Mouse (Mus musculus) kidney, postnatal 4 days (tissue): ENCODE data around the gene Bicdl1.
A peak's percentile ranks its signal among the peaks of the same experiment; 100 is the strongest.

Experiments
- DNase-seq, 2 experiments: peaks; one replicate each; pipeline ENCODE4 v3.0.0; 2021; ENCODE audit warnings: mixed read lengths in 2 of 2

Bicdl1 gene

DNA sequence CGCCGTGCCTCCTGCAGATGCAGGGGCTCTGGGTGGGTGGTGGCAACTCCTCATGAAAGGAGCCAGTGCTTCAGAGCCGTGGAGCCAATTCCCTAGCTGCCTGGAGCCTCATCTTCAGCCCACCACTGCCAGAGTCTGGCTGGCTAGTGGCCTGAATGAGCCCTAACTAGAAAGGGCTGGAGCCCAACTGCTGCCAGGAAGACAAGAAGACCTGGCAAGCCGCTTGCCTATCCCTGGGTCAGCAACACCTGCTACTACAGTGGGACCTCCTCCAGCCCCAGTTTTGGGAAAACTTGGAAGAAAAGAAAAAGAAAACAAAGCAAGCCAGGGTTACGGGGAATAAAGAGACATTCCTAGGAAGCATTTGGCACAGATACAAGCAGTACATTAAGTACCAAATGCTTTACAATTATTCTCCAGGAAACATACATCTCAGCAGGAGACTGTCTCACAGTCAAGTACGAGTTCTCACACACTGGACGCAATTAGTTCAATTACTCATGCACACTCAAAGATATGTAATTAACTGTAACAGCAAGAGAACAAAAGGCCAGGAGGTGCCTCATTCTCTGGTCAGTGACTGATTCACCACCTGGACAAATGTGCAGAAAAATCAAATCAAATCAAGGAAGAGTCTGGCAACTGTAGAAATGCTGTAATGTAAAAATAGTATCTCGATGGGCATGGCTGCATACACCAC, 64.9 kb downstream of the Bicdl1 start:
- DNase-seq, result no peak

DNA sequence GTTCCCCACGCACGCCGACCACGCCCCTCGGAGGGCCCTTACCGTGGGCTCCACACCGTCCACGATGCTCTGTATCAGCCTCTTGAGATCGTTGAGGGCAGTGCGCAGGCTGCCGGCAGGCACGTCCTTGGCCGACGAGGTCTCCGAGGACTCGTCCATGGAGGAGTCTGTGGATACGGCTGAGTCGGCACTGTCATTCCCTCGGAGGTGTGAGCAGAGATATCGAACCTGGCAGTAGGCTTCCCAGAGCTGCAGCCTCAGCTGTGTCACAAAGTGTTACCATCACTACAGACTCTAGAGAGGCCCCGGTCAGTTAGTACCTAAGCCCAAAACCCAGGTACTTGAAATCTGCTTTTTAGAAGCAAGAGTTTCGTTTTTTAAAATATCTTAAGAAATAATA, 68.8 kb downstream of the Bicdl1 start:
- no peak for DNase-seq

DNA sequence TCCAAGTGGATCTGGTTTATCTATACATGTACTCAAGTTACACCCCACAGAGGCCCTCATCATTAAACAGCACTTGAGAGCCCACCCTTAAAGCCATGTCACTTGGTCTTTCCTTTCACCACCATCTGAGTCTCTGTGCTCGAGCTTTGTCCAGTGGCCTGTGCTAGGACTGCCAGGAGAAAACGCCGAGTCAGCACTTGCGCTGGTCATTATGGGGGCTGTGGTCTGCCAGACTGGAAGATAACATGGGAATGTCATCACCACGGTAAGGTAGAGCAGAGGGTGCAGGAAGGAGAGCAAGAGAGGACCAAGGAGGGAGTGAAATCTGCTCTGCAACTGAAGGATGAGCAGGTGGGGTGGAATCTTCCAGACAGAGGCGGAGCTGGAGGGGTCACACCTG, 73.1 kb downstream of the Bicdl1 start:
- DNase-seq, result no peak

DNA sequence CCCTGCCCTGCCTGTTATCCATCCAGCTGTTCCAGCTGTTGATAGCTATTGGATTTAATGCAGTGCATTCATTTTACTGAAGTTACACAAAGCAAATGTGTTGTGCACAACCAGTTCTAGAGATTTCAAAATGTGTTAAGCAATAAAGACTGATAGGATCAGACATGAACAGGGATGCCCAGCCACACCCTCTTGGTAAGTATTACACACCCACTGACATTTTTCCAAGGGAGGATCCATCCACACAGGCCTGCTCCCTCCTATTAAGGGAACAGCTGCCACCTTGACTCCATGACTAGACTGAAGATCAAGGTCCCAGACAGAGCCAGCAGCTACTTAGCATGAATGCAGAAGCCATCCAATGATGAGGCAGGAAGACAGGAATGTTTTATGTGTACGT, 74.2 kb downstream of the Bicdl1 start:
- DNase-seq, result no peak

DNA sequence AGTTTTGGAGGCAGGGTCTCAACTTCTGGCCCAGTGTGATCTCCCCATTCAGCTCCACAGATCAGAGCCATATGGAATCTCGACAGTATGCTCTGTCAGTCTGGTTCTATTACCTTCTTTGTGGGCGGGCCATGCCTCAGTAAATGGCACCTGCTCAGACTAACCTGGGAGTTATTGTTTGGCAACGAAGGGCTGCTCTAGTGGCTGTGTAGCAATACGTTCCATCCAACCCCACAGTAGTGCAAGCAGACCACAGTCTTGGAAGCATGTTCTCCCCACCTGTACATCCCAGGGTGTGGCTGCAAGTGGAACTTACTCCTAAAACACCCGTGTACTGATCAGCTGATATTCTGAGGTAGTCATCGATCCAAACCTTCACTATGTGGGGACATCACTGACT, 74.7 kb downstream of the Bicdl1 start:
- DNase-seq, result no peak

DNA sequence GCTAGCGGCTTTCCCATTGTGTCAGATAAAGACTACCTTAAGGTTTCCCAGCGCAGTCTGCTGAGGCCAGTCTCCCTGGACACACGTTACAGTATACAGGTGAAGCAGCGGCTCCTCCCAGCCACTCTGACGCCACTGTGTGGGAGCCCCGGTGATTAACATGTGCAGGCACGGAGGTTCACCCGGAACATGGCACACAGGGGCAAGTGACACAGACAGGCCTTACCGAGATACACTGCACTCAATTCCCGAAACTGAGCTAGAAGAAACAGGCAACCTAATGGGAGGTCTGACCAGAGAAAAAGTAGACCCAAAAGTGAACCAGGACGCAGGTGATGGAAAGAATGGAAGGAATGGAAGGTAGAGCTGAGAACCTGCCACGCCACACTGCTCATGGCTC, 77.6 kb downstream of the Bicdl1 start:
- DNase-seq, result no peak

DNA sequence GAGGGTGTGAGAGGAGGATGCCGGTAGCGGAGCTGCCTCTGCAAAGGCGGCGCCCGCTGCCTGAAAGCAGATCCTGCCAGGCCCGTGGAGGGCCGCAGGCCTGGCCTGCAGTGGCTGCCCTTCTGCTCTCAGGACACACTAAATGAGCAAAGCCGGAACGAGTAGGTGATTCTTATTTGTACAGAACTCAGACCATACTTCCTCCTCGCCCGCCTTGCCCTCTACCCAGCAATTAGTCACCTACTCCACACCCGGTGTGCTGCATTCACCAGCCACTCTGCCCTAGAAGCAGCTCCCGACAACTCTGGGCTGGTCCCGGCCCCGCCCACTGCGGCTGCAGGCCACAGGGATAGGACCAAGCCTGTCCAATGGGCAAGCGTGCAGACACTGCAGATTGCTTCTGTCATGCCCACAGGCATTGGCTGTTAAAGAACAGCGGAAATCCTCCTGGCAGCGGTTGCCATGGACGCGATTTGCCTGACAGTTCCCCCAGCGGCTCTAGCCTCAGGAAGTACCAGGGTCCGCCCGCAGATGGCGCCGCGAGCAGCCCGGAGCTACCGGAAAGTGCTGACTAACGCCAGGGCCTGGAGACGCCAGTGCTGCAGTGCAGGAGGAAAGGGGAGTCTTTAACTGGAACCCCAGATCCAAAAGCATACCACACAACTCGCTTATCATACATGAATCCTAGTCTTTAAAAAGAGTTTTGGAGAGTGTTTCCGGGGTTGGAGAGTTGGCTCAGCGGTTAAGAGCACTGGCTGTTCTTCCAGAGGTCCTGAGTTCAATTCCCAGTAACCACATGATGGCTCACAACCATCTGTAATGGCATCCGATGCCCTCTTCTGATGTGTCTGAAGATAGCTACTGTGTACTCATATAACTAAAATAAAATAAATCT, 78.5 kb downstream of the Bicdl1 start:
- DNase-seq, result peak; percentile 100

DNA sequence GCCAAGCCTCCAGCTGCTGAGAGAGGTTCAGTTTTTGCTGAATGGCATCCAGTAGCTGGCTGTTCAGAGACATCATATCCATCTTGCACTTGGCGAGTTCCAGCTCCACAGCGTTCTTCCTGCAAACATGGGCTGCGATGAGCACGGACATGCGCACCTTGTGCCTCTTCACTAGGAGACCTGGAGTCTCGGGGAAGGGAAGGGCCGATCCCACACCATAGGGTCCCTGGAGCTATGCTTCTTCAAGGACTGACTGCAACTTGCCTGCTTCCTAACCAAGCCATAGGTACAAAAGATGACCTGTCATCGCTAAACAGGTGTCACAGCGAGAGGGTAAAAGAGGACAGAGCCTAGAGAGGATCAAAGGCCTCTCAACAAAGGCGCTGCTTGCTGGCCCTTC, 79.6 kb downstream of the Bicdl1 start:
- DNase-seq, result no peak

DNA sequence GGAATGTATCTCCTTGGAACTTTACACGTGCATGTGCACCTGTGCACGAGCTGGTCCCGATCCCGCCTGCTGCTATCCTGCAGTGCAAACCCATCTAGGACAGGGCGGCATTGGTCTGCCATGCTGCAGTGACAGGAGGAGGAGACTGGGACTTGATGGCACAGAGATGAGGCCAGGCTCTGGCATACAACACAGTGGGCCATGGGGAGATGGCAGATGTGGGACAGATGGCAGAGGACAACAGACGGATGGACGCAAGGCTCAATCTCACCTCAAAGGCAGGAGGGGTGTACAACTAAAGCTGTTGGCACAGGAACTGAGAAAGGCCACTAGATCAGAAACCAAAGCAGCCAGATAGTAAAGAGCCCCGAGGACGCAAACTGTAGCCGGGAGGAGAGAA, 80.5 kb downstream of the Bicdl1 start:
- no peak for DNase-seq

DNA sequence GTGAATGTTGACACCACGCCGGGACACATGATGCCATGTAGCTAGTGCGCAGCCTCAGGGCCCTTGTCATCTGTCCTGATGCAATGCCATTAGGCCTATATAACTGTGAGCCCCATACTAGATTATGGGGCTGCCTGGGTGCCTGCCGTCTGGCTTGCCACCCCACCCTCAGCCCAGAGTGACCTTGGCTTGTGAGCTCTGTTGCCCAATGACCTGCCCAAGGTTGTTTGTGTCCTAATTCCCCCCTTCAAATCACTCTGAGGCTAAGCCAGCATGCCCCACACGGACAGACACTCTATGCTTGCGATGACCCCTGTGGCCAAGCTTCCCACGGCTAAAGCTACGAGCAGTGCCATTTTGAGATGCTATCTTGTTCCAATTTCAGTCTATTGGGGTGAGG, 81.7 kb downstream of the Bicdl1 start:
- no peak for DNase-seq

DNA sequence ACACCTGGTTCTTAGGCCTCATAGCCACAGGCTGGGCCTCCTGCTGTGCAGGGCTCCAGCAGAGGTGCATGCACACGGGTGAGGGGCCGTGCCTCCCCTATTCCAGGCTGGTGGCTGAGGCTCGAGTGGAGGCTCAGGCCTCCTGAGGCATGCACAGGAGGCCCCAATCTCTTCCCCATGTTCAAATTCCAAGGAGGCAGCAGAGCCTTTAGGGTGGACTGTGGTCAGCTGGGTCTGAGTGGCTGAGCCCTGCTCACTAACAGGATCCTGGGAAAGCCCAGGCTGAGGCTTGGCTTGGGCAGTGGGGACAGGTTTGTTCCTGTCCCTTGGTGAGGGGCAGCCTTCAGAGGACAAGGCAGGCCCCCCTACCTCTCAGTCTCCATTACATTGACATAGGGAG, 82.5 kb downstream of the Bicdl1 start:
- DNase-seq, result peak; percentile 24 to 58

DNA sequence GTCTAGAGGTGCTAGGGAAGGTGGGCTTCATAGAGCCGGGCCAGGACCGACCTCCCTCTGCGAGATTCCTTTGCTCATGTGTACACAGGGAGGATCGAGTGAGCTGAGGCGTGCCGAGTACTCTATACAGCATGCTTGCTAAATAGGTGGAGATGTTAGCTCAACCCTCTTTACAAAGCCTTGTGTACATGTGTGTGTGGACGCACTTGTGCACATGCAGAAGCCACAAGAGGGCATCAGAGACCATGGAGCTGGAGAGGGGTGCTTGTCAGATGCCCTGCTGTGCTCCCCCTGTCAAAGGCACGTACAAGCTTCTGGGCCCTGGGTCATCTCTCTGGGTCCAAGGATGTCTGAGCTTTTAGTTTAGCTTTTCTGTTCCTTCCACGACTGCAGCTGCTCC, 87.2 kb downstream of the Bicdl1 start:
- DNase-seq, result no peak

DNA sequence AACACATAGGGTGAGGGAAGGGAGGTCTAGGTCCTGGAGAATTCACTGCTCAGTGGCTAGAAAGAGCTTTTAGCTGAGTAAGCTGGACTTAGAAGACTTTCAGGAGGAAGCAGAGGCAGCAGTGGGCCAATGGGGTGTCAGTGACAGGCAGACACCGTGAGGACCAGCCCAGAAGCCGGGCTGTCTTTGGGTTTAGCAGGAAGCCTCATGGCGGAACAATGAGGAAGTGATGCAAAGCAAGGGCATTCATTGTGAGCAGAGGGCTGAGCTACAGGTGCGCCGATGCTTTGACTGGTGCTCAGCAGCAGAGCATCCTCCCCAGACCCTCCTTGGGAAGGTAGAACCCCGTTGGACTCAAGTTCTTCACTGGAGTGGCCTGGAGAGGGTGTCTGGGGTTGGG, 95.9 kb downstream of the Bicdl1 start:
- DNase-seq, result no peak

DNA sequence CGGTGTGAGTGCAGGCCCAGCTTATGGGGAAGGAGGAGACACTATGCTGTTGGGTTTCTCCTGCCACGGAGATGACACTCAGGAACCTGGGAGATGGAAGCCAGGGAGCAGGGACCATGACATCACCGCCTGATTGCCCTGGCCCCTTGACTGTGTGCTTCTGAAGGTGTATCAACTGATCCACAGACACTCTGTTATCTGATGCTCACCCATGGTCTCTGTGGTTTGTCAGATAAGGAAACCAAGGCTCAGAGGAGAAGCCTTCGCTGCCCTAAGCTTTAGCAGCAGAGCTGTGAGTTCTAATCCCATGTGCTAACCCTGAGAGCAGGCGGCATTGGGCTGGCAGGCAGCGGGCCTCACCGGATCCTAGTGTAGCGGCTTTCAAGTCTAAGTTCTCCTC, 97.4 kb downstream of the Bicdl1 start:
- DNase-seq, result no peak

DNA sequence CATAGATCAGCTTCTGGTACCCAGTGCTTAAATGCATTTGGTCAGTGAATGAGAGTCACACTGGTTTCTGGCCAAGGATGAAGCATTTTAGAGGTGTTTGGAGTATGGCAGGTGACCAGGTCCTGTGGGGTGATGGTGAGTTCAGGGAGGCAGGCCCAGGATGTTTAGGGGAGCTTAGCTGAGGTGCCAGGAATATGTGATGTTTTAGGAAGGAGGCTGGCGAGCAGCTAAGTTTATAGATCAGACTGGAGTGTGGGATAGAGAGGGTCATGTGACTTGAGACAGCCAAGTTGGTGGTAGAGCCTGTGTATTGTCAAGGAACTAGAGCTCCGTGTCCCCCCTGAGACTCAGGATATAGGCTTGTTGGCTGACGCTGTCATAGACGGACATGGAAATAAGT, 98.4 kb downstream of the Bicdl1 start:
- DNase-seq, result no peak

DNA sequence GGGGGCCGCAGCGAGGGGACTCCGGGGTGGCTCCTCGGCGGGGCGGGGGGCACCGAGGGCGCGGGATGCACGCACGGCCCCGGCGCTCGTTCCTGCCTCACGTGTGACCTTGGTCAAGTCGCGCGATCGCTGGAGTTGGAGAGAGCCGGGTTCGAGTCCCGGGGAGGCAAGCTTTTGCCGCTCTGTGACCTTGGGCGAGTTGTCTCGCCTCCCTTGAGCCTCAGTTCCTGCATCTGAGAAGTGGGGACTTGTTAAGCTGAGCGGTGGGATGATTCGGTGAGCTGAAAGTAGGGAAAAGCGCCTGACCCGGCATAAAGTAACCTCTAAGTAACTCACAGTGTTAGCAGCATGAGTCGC, 99.1 kb downstream of the Bicdl1 start:
- peak; percentile 54 to 63 for DNase-seq

DNA sequence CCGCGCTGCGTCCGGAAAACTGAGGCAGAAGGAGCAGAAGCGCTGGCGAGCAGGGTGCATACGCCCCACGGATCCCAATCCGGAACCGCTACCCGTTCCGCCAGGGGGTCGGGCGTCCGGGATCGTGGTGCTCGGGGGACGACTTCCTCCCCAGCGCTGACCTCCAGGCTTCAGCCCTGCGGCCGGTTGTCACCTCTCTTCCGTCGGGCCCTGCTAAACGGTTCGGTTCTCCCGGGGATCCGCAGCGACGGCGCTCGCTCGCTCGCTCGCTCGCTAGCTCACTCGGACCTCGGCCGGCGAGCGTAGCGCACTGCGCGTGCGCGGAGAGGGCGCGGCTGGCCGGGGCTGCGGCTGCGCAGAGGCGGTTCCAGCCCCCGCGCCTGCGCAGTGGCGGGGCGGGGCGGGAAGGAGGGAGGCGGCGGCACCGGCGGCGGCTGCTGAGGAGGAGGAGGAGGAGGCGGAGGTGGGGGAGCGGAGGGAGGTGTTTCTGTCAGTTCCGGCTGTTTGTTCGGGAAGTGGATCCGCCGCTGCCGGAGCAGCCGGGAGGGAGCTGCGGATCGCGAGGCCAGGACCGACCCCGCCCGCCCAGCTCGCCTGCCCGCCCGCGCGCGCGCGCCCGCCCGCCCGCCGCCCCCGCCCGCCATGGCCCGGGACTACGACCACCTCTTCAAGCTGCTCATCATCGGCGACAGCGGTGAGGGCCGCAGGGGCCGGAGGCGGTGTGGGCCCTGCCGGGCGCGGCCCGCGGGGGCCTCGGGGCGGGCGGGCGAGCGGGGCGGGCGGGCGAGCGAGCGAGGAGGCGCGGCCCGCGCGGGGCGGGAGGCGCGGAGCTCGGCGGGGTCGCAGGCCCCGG, 99.7 kb downstream of the Bicdl1 start, which contains the start of gene Rab35:
Gene Rab35 (plus strand): TSS at position 404 of the 853 bp plus-strand sequence.
- peak; percentile 93 to 96 for DNase-seq

DNA sequence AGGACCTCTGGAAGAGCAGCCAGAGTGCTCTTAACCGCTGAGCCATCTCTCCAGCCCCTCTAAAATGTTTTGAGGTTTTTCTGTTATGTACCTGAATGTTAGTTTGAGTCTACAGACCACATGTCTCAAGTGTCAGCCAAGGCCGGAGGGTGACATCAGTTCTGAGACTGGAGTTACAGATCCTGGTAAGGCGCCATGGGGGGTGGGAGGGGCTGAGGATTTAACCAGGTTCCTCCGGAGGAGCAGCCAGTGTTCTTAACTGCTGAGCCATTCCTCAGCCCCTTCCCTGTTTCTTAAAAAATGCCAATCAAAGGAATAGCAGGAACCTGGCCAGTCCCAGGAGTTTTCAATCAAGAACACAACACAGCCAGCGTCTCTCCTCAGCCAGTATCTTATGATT, 101.1 kb downstream of the Bicdl1 start:
- DNase-seq, result no peak

DNA sequence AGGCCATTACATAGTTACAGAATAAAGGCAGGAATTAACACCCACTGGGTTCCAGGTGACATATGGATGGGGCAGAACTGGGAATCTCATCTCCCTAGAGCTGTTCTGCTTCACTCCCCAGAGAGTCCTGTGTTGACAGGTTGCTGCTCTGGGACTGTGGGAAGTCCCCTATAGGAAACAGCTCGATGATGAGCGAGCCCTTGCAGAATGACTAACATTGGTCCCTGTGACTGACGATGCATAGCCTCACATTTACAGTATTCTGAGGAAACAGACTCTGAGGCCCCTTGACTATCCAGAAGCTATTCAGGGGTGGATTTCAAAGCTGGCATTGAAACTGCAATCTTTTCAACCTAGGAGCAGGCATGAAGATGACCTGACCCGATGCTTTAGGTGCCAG, 101.7 kb downstream of the Bicdl1 start:
- no peak for DNase-seq

DNA sequence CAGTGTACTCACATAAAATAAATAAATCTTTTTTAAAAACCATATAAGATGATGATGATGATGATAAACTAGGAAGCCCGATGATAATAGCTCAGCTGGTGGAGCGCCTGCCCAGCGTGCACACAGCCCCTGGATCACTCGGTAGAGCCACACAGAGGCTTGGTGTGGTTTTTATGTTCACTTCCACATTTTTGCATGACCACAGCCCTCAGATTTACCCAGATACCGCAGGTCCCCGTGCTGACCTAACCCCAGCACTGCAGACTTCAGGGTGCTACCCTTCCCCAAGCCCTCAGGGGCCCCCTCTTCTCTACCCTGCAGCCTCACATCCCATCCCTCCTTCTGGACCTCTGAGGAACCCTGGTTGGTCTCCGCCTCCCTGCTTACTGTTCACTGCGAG, 103.3 kb downstream of the Bicdl1 start:
- no peak for DNase-seq

DNA sequence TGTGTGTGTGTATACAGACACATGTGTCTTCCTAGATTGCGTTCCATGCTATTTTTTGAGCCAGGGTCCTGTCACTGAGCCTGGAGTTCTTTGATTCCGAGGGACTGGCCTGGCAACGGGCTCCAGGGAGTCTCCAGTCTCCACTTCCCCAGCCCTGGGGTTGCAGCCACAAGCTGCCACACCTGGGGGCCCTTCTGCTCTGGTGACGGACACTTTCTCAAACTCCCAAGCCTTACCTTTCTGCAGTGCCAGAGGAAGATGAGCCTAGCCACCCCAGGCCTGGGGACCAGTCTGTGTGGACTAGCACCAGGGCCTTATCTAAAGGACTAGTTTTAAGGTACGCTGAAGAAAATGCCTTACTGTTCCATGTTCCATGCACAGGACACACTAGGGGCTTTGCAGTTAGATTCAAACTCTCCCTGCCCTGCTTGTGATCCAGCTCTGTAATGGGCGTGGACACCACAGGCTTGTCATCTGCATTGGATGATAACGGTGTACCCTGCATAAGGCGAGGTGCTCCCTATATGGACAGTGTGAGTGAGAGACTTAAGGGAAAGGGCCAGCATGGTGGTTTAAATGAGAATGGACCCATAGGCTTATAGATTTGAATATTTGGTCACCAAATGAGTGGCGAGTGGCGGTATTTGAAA, 105.1 kb downstream of the Bicdl1 start:
- DNase-seq, result no peak

DNA sequence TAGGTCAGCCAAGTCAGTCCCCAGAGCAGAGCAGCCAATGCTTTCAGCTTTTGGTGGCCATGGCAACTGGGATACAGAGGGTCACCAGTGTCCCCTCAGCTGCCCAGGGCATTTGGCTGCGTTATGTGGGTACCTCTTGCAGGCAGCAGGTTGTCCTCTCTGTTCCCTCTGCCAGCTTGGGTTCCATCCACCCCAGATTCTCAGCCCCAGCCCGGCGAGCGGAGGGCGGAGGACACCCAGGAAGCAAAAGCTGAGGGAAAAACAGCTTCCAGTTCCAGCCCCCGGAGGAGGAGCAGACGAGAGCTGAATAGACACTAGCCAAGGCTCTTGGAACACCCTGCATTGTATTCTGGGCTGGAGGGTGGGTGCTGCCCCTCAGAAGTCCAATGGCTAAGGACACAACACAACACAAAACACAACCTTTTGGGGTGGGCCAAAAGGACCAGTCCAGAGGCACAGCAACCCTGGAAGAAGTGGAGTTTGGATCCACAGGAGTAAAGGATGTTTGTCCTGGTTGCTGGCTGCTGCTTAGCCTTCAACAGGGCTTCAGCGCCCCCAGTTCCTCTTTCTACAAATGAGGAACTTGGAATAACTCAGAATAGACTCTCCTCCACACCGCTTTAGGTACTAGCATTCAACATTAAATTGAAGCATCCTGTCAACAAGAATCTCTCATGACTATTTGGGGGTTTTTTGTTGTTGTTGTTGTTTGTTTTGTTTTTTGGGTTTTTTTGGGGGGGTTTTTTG, 107.6 kb downstream of the Bicdl1 start:
- no peak for DNase-seq
